Mouse (Mus musculus) right cerebral cortex, postnatal 10 days (tissue): ENCODE data around the gene Znfx1.
"Not testable (repeated sequence)": the region's sequence is repeated elsewhere in the genome, so short reads cannot be mapped to it uniquely, and the experiment has no call there.

Experiments
- DNase-seq, 2 experiments: peaks; one replicate each; pipeline ENCODE4 v3.0.0; 2021; ENCODE audit warnings: low spot score in 2 of 2

Gene Znfx1

GRCm38 (mm10) chr2:167053127-167053844 is 9.5 kb downstream of the Znfx1 start:
- DNase-seq: no peak

GRCm38 (mm10) chr2:167048698-167049358 is 14.0 kb downstream of the Znfx1 start:
- DNase-seq: no peak

- DNase-seq: no peak
Measured at GRCm38 (mm10) chr2:167048223-167048622, 14.6 kb downstream of the Znfx1 start.

GRCm38 (mm10) chr2:167043400-167044121 is 19.3 kb downstream of the Znfx1 start:
- DNase-seq: no peak

- no peak for DNase-seq
Measured at GRCm38 (mm10) chr2:167039386-167039785, 23.4 kb downstream of the Znfx1 start.

GRCm38 (mm10) chr2:167038716-167039115 is 24.1 kb downstream of the Znfx1 start:
- DNase-seq: no peak

- no peak for DNase-seq
Measured at GRCm38 (mm10) chr2:167038297-167038696, 24.5 kb downstream of the Znfx1 start.

GRCm38 (mm10) chr2:167037710-167038109 is 25.1 kb downstream of the Znfx1 start:
- DNase-seq: no peak

- no peak for DNase-seq
Measured at GRCm38 (mm10) chr2:167030507-167030906, 32.3 kb downstream of the Znfx1 start.

GRCm38 (mm10) chr2:167028553-167028952 is 34.3 kb downstream of the Znfx1 start:
- DNase-seq: no peak

GRCm38 (mm10) chr2:167019396-167019795 is 43.4 kb downstream of the Znfx1 start:
- no peak for DNase-seq

- DNase-seq: no peak
Measured at GRCm38 (mm10) chr2:167015382-167015718, 47.5 kb downstream of the Znfx1 start.

GRCm38 (mm10) chr2:167014702-167015381 is 48.0 kb downstream of the Znfx1 start, which contains the start of gene Ddx27:
TSS of gene Ddx27 (plus strand) at chr2:167015193.
- DNase-seq: peak; percentile 95 to 96

GRCm38 (mm10) chr2:167010546-167010945 is 52.3 kb downstream of the Znfx1 start:
- DNase-seq: no peak

- DNase-seq: no peak
Measured at GRCm38 (mm10) chr2:167009483-167009882, 53.3 kb downstream of the Znfx1 start.

- DNase-seq: not testable (repeated sequence)
Measured at GRCm38 (mm10) chr2:167007565-167007964, 55.2 kb downstream of the Znfx1 start.

- DNase-seq: peak in 1 of 2 experiments; percentile 56
Measured at GRCm38 (mm10) chr2:167007001-167007491, 55.8 kb downstream of the Znfx1 start.

GRCm38 (mm10) chr2:167006355-167006754 is 56.5 kb downstream of the Znfx1 start:
- DNase-seq: no peak

GRCm38 (mm10) chr2:167004099-167004854 is 58.5 kb downstream of the Znfx1 start:
- peak; percentile 61 to 62 for DNase-seq

- no peak for DNase-seq
Measured at GRCm38 (mm10) chr2:167001486-167001885, 61.3 kb downstream of the Znfx1 start.

- DNase-seq: no peak
Measured at GRCm38 (mm10) chr2:166996533-166996894, 66.3 kb downstream of the Znfx1 start.
